Mouse (Mus musculus) bone marrow, adult 2 months (tissue): ENCODE data around the gene Tpt1.

ENCODE experiments used
- CTCF ChIP-seq: fragments of 200-500 bp; IDR thresholded peaks from 2 replicates; pipeline ENCODE4 v1.5.1; 2011; ENCODE audit warnings: low read length, control low read depth; ENCODE audit not compliant: control insufficient read depth, insufficient read depth
- POLR2A ChIP-seq: fragments of 200-500 bp; IDR thresholded peaks from 2 replicates; pipeline ENCODE4 v1.6.1; 2011; ENCODE audit warnings: low read depth, mild to moderate bottlenecking, control low read depth, low read length, borderline replicate concordance; ENCODE audit not compliant: control insufficient read depth

DNA sequence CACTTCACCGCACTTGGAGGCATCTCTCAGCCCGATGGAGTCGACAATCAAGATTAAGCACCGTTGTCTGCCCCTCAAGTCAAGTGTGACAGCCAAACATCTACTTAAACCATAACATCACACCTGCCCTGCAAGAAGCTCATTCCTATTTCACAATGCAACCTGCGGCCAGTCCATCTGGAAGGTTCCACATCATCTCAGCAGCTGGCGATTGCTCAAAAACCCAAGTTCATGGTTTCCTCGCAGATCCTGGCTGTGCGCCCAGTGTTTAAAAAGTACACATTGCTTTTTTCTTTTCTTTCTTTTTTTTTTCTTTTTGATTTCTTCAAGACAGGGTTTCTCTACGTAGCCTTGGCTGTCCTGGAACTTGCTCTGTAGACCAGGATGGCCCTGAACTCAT lies 28.7 kb downstream of the Tpt1 start:
- TF ChIP-seq CTCF (no peak), POLR2A (no peak)
